Comparison of ENCODE assay signal across 25 mouse cellular contexts in genomic region chr13:92717851-92718665, GRCm38 (mm10).
DNase-seq lines count a peak whose midpoint lies in the region; ATAC-seq and TF ChIP-seq lines count a peak whose summit lies in the region.
"Had no signal": no experiment of that assay in that cellular context is flagged by ENCODE, and none has a peak within 500 bp of the region (broad histone marks: within the 10 kb centered on the region; RNA-seq: fewer than 3 reads in every experiment).

No protein-coding gene starts in this region.

- DNase-seq in heart, adult 11 months = peak; percentile 52
- DNase-seq in heart, adult 18-20 months = no peak
- DNase-seq in liver, postnatal 0 days = peak; percentile 12
- no peak for DNase-seq in liver, embryonic 11.5 days (ENCODE audit: low spot score)
- DNase-seq in A20 (ENCODE audit: low read depth, low spot score) = peak; percentile 36
- no peak for DNase-seq in MEL (ENCODE audit: low read depth, low spot score)
- no peak for DNase-seq in right cerebral cortex, postnatal 10 days (ENCODE audit: low spot score in 2 of 2)
- no peak for DNase-seq in layer of hippocampus, postnatal 10 days (ENCODE audit: low spot score in 2 of 2)
- DNase-seq: adrenal gland, adult 2 months; adrenal gland, postnatal 14 days; B cell, adult 2 months; cerebellum, adult 11 months; cerebellum, adult 2 months; cerebellum, adult 9-11 months; cerebellum, postnatal 25 days; gastrocnemius, postnatal 25 days had no signal

- 84% methylated on average over 3 of the region's 3 CpGs for WGBS in liver, postnatal 0 days (ENCODE audit: insufficient replicate concordance)
- WGBS in liver, embryonic 11.5 days = 83% methylated on average over 3 of the region's 3 CpGs

- no peaks in the 10 kb centered on the region for H3K4me1 ChIP-seq in liver, postnatal 0 days (ENCODE audit: insufficient read depth)
- 0 out of 2 replicates have a peak, but pooled peaks cover 2% of the 10 kb centered on the region for H3K4me1 ChIP-seq in liver, embryonic 11.5 days (replicated peaks; ENCODE audit: control insufficient read depth, insufficient read depth, low read length)
- no peaks in the 10 kb centered on the region for H3K4me1 ChIP-seq in MEL (ENCODE audit: control insufficient read depth in 1 of 2, insufficient read depth in 2 of 2, low read length in 2 of 2)
- H3K4me1 ChIP-seq: embryonic facial prominence, embryonic 12.5 days; forebrain, embryonic 12.5 days; forebrain, embryonic 15.5 days; hindbrain, embryonic 13.5 days had no signal

- no peak for ATAC-seq in liver, postnatal 0 days
- no peak for ATAC-seq in liver, embryonic 11.5 days (replicated peaks; ENCODE audit: low FRiP score)
- ATAC-seq: forebrain, embryonic 15.5 days; hindbrain, embryonic 16.5 days; inflammation-experienced regulatory T-cells, adult 6 months; Patski had no signal

- H3K27ac ChIP-seq in liver, postnatal 0 days (ENCODE audit: low read depth) = no peak overlapping the region
- no peak overlapping the region for H3K27ac ChIP-seq in liver, embryonic 11.5 days (ENCODE audit: low read depth, low read length)
- H3K27ac ChIP-seq in MEL (ENCODE audit: control insufficient read depth, low read depth, low read length) = no peak overlapping the region
- H3K27ac ChIP-seq: embryonic facial prominence, embryonic 12.5 days; embryonic facial prominence, embryonic 15.5 days; forebrain, embryonic 12.5 days; forebrain, embryonic 15.5 days; hindbrain, embryonic 13.5 days had no signal

- TF ChIP-seq POLR2A in MEL (IDR thresholded peaks at IDR 0.05; ENCODE audit: control insufficient read depth in 1 of 2, insufficient read depth in 1 of 2, low read depth in 1 of 2, low read length in 2 of 2, poor library complexity in 1 of 2) = no peak

- no peak overlapping the region for H3K4me2 ChIP-seq in liver, postnatal 0 days (ENCODE audit: low read depth, low read length)
- no peak overlapping the region for H3K4me2 ChIP-seq in liver, embryonic 11.5 days
- H3K4me2 ChIP-seq: embryonic facial prominence, embryonic 12.5 days; embryonic facial prominence, embryonic 15.5 days; forebrain, embryonic 12.5 days; forebrain, embryonic 15.5 days; heart, embryonic 11.5 days; hindbrain, embryonic 13.5 days had no signal

- H3K4me3 ChIP-seq in liver, postnatal 0 days (ENCODE audit: low read depth, low read length) = no peak overlapping the region
- H3K4me3 ChIP-seq in liver, embryonic 11.5 days (ENCODE audit: low read depth, low read length) = no peak overlapping the region
- H3K4me3 ChIP-seq in MEL (ENCODE audit: control insufficient read depth in 1 of 2, insufficient read depth in 1 of 2, low read depth in 2 of 2, low read length in 2 of 2) = no peak overlapping the region
- H3K4me3 ChIP-seq: embryonic facial prominence, embryonic 12.5 days; embryonic facial prominence, embryonic 15.5 days; forebrain, embryonic 12.5 days; forebrain, embryonic 15.5 days; hindbrain, embryonic 13.5 days had no signal

- H3K9me3 ChIP-seq in liver, postnatal 0 days (ENCODE audit: low read length) = no peaks in the 10 kb centered on the region
- H3K9me3 ChIP-seq in liver, embryonic 11.5 days (ENCODE audit: control insufficient read depth, low read length) = no peaks in the 10 kb centered on the region
- H3K9me3 ChIP-seq in MEL (replicated peaks; ENCODE audit: insufficient read depth, low read length) = no peaks in the 10 kb centered on the region
- H3K9me3 ChIP-seq: embryonic facial prominence, embryonic 12.5 days; embryonic facial prominence, embryonic 15.5 days; forebrain, embryonic 12.5 days; forebrain, embryonic 15.5 days had no signal

- no peaks in the 10 kb centered on the region for H3K27me3 ChIP-seq in liver, postnatal 0 days (ENCODE audit: insufficient read depth, low read length)
- H3K27me3 ChIP-seq in liver, embryonic 11.5 days (replicated peaks; ENCODE audit: control insufficient read depth, insufficient read depth, low read length) = no peaks in the 10 kb centered on the region
- peaks cover 0 to 1% of the 10 kb centered on the region in 2 experiments; a peak in 2 of 4 replicates for H3K27me3 ChIP-seq in MEL (ENCODE audit: control insufficient read depth in 1 of 2, insufficient read depth in 2 of 2, low read length in 2 of 2)
- H3K27me3 ChIP-seq: embryonic facial prominence, embryonic 12.5 days; embryonic facial prominence, embryonic 15.5 days; forebrain, embryonic 12.5 days; forebrain, embryonic 15.5 days; hindbrain, embryonic 13.5 days; Patski had no signal

- H3K79me2 ChIP-seq in MEL (ENCODE audit: control insufficient read depth, insufficient read depth, low read length, poor library complexity) = no peaks in the 10 kb centered on the region

- H3K36me3 ChIP-seq in liver, postnatal 0 days (replicated peaks; ENCODE audit: insufficient read depth, low read length) = no peaks in the 10 kb centered on the region; the same call in 1 of the 2 replicates
- H3K36me3 ChIP-seq in liver, embryonic 11.5 days (ENCODE audit: control insufficient read depth, insufficient read depth, low read length) = no peaks in the 10 kb centered on the region
- no peaks in the 10 kb centered on the region for H3K36me3 ChIP-seq in MEL (ENCODE audit: control insufficient read depth in 1 of 2, insufficient read depth in 2 of 2, low read length in 2 of 2)
- H3K36me3 ChIP-seq: embryonic facial prominence, embryonic 12.5 days; embryonic facial prominence, embryonic 15.5 days; forebrain, embryonic 12.5 days; forebrain, embryonic 15.5 days had no signal

- TF ChIP-seq RAD21 in MEL (IDR thresholded peaks at IDR 0.05; ENCODE audit: low read depth, low read length) = no peak

- TF ChIP-seq CTCF in liver, postnatal 0 days (IDR thresholded peaks at IDR 0.05; ENCODE audit: low read depth) = no peak
- TF ChIP-seq CTCF in MEL (IDR thresholded peaks at IDR 0.05 in 2 of 3, conservative IDR thresholded peaks at IDR 0.05 in 1 of 3; ENCODE audit: control insufficient read depth in 1 of 3, insufficient read depth in 1 of 3, low read depth in 2 of 3, low read length in 3 of 3, poor library complexity in 1 of 3, severe bottlenecking in 1 of 3) = no peak

- TF ChIP-seq EP300 in liver, postnatal 0 days (IDR thresholded peaks at IDR 0.05; ENCODE audit: low read depth) = no peak
- TF ChIP-seq EP300 in MEL (IDR thresholded peaks at IDR 0.05; ENCODE audit: low read depth in 1 of 2, low read length in 2 of 2) = no peak

- no peak overlapping the region for H3K9ac ChIP-seq in liver, postnatal 0 days (replicated peaks)
- no peak overlapping the region for H3K9ac ChIP-seq in liver, embryonic 11.5 days (ENCODE audit: low read depth, low read length)
- H3K9ac ChIP-seq in MEL (ENCODE audit: control insufficient read depth, low read depth, low read length, poor library complexity, severe bottlenecking) = no peak overlapping the region
- H3K9ac ChIP-seq: embryonic facial prominence, embryonic 12.5 days; embryonic facial prominence, embryonic 15.5 days; forebrain, embryonic 12.5 days; forebrain, embryonic 15.5 days; hindbrain, embryonic 13.5 days had no signal

TF ChIP-seq in MEL, 35 proteins besides CTCF, POLR2A, EP300 and RAD21:
- no peak for TF ChIP-seq POLR2AphosphoS2 (IDR thresholded peaks at IDR 0.05; ENCODE audit: low read length)
- TF ChIP-seq MAFK (IDR thresholded peaks at IDR 0.05; ENCODE audit: borderline replicate concordance, low read depth, low read length) = peak; percentile 92

Comparison
In these comparisons a context has a peak if more than half of its experiments do, and no peak if none do; other contexts are left out.
1. DNase-seq: peak in heart, adult 11 months (single experiment), liver, postnatal 0 days (single experiment) and A20 (single experiment); none in heart, adult 18-20 months (0 of 2), liver, embryonic 11.5 days (single experiment), MEL (single experiment), right cerebral cortex, postnatal 10 days (0 of 2) and layer of hippocampus, postnatal 10 days (0 of 2).